Mouse (Mus musculus): ENCODE data around the gene Epb41l4b. TPM values are rescaled to one million over a fixed set of nuclear protein-coding genes. Genes with fewer than 3 reads are reported as not detected.

Gene Epb41l4b
- polyA plus RNA-seq, 1 experiment, result 16.9 TPM

GRCm38 (mm10) chr4:57148182-57148581 lies 4.9 kb upstream of the Epb41l4b start:
- Histone ChIP-seq H3K9ac (ENCODE audit: low read depth, poor library complexity, severe bottlenecking) (no peak overlapping the region), H3K27me3 (ENCODE audit: control insufficient read depth, insufficient read depth, low read length, poor library complexity, severe bottlenecking) (peaks cover 2% of the 10 kb centered on the region), H3K36me3 (ENCODE audit: control insufficient read depth, insufficient read depth, low read length, poor library complexity, severe bottlenecking) (no peaks in the 10 kb centered on the region), H3K4me1 (ENCODE audit: control insufficient read depth, insufficient read depth, low read length) (no peaks in the 10 kb centered on the region), H3K9me3 (replicated peaks; ENCODE audit: control insufficient read depth, insufficient read depth, low read length, poor library complexity, severe bottlenecking) (no peaks in the 10 kb centered on the region), H3K27ac (ENCODE audit: insufficient read depth, low read length) (no peak overlapping the region), H3K4me3 (ENCODE audit: low read depth, low read length) (no peak overlapping the region)
- TF ChIP-seq POLR2A (IDR thresholded peaks at IDR 0.05; ENCODE audit: insufficient read depth, low read length), result no peak
- TF ChIP-seq CTCF (IDR thresholded peaks at IDR 0.05; ENCODE audit: low read depth, low read length), result no peak
- TF ChIP-seq EP300 (IDR thresholded peaks at IDR 0.05; ENCODE audit: insufficient read depth, low read depth, low read length), result no peak

GRCm38 (mm10) chr4:57142374-57143025 lies 737 bp downstream of the Epb41l4b start:
- H3K4me1 ChIP-seq (ENCODE audit: control insufficient read depth, insufficient read depth, low read length), result no peaks in the 10 kb centered on the region
- H3K36me3 ChIP-seq (ENCODE audit: control insufficient read depth, insufficient read depth, low read length, poor library complexity, severe bottlenecking), result no peaks in the 10 kb centered on the region
- H3K9ac ChIP-seq (ENCODE audit: low read depth, poor library complexity, severe bottlenecking), result peak overlapping the region; percentile 98
- no peak overlapping the region for H3K27ac ChIP-seq (ENCODE audit: insufficient read depth, low read length)
- peaks cover 2% of the 10 kb centered on the region for H3K27me3 ChIP-seq (ENCODE audit: control insufficient read depth, insufficient read depth, low read length, poor library complexity, severe bottlenecking)
- peak overlapping the region; percentile 85 for H3K4me3 ChIP-seq (ENCODE audit: low read depth, low read length)
- no peak for TF ChIP-seq CTCF (IDR thresholded peaks at IDR 0.05; ENCODE audit: low read depth, low read length)
- no peak for TF ChIP-seq POLR2A (IDR thresholded peaks at IDR 0.05; ENCODE audit: insufficient read depth, low read length)
- TF ChIP-seq EP300 (IDR thresholded peaks at IDR 0.05; ENCODE audit: insufficient read depth, low read depth, low read length), result no peak
- no peaks in the 10 kb centered on the region for H3K9me3 ChIP-seq (replicated peaks; ENCODE audit: control insufficient read depth, insufficient read depth, low read length, poor library complexity, severe bottlenecking)

- Histone ChIP-seq H3K4me1 (ENCODE audit: control insufficient read depth, insufficient read depth, low read length) (no peaks in the 10 kb centered on the region), H3K9me3 (replicated peaks; ENCODE audit: control insufficient read depth, insufficient read depth, low read length, poor library complexity, severe bottlenecking) (no peaks in the 10 kb centered on the region), H3K27ac (ENCODE audit: insufficient read depth, low read length) (no peak overlapping the region), H3K36me3 (ENCODE audit: control insufficient read depth, insufficient read depth, low read length, poor library complexity, severe bottlenecking) (no peaks in the 10 kb centered on the region), H3K27me3 (ENCODE audit: control insufficient read depth, insufficient read depth, low read length, poor library complexity, severe bottlenecking) (peaks cover 2% of the 10 kb centered on the region), H3K9ac (ENCODE audit: low read depth, poor library complexity, severe bottlenecking) (peak overlapping the region; percentile 98), H3K4me3 (ENCODE audit: low read depth, low read length) (peak overlapping the region; percentile 85)
- no peak for TF ChIP-seq CTCF (IDR thresholded peaks at IDR 0.05; ENCODE audit: low read depth, low read length)
- TF ChIP-seq EP300 (IDR thresholded peaks at IDR 0.05; ENCODE audit: insufficient read depth, low read depth, low read length), result no peak
- no peak for TF ChIP-seq POLR2A (IDR thresholded peaks at IDR 0.05; ENCODE audit: insufficient read depth, low read length)
Observed at GRCm38 (mm10) chr4:57141908-57142361, 1.3 kb downstream of the Epb41l4b start.

GRCm38 (mm10) chr4:57140992-57141717 lies 2.1 kb downstream of the Epb41l4b start:
- no peaks in the 10 kb centered on the region for H3K36me3 ChIP-seq (ENCODE audit: control insufficient read depth, insufficient read depth, low read length, poor library complexity, severe bottlenecking)
- no peak overlapping the region for H3K4me3 ChIP-seq (ENCODE audit: low read depth, low read length)
- H3K9me3 ChIP-seq (replicated peaks; ENCODE audit: control insufficient read depth, insufficient read depth, low read length, poor library complexity, severe bottlenecking), result no peaks in the 10 kb centered on the region
- TF ChIP-seq POLR2A (IDR thresholded peaks at IDR 0.05; ENCODE audit: insufficient read depth, low read length) (no peak), CTCF (IDR thresholded peaks at IDR 0.05; ENCODE audit: low read depth, low read length) (no peak), EP300 (IDR thresholded peaks at IDR 0.05; ENCODE audit: insufficient read depth, low read depth, low read length) (no peak)
- H3K4me1 ChIP-seq (ENCODE audit: control insufficient read depth, insufficient read depth, low read length), result no peaks in the 10 kb centered on the region
- peaks cover 2% of the 10 kb centered on the region for H3K27me3 ChIP-seq (ENCODE audit: control insufficient read depth, insufficient read depth, low read length, poor library complexity, severe bottlenecking)
- no peak overlapping the region for H3K9ac ChIP-seq (ENCODE audit: low read depth, poor library complexity, severe bottlenecking)
- H3K27ac ChIP-seq (ENCODE audit: insufficient read depth, low read length), result no peak overlapping the region

DNA sequence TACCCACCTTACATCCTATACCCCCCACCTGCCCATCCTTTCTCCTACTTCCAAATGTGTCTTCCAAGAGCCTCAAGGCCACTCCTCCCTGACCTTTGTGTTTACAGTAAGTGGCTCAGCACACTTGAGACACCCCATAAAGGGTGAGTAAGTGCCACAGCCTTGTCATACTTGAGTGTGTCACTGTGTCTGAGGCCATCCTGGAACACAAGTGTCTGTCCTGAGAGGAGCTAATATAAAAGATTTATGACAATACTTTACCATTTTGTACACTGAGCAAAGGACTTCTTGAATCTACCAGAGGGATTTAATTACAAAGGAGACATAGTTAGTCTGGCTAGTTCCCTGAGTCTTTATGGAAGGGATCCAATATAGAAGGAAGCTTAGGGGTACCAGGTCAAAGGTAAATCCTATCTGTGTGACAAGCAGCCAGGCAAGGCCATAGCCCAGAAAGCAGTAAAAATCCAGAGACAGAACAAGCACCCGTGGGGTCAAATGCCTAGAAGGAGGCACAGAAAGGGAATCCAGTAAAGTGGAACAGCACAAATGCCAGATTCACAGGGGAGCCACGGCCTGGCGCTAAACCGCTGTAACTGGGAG lies 2.9 kb downstream of the Epb41l4b start:
- Histone ChIP-seq H3K36me3 (ENCODE audit: control insufficient read depth, insufficient read depth, low read length, poor library complexity, severe bottlenecking) (no peaks in the 10 kb centered on the region), H3K27me3 (ENCODE audit: control insufficient read depth, insufficient read depth, low read length, poor library complexity, severe bottlenecking) (peaks cover 2% of the 10 kb centered on the region), H3K4me1 (ENCODE audit: control insufficient read depth, insufficient read depth, low read length) (no peaks in the 10 kb centered on the region), H3K4me3 (ENCODE audit: low read depth, low read length) (no peak overlapping the region), H3K9ac (ENCODE audit: low read depth, poor library complexity, severe bottlenecking) (no peak overlapping the region), H3K27ac (ENCODE audit: insufficient read depth, low read length) (no peak overlapping the region), H3K9me3 (replicated peaks; ENCODE audit: control insufficient read depth, insufficient read depth, low read length, poor library complexity, severe bottlenecking) (no peaks in the 10 kb centered on the region)
- TF ChIP-seq POLR2A (IDR thresholded peaks at IDR 0.05; ENCODE audit: insufficient read depth, low read length) (no peak), EP300 (IDR thresholded peaks at IDR 0.05; ENCODE audit: insufficient read depth, low read depth, low read length) (no peak), CTCF (IDR thresholded peaks at IDR 0.05; ENCODE audit: low read depth, low read length) (no peak)

All from ES-Bruce4 (cell line).